Mouse (Mus musculus) heart, postnatal 10 days (tissue): ENCODE results near the gene Ppfia1. TPM values are rescaled to one million over a fixed set of nuclear protein-coding genes. Genes with fewer than 3 reads are reported as not detected.

Source experiments
- DNase-seq, 2 experiments: peaks; one replicate each; pipeline ENCODE4 v3.0.0; 2021
- intact Hi-C: fragments of 180-260 bp; cut with DNase I; formaldehyde crosslinking; loops from one replicate; pipeline ENCODE4 v1.15.1; 2025
- total RNA-seq, 2 experiments: library from RNA; stranded (reverse); gene quantifications; 2 replicates each; pipeline ENCODE4 v1.2.3; 2021

Gene Ppfia1
- total RNA-seq, 2 experiments from 2014 or later = 69.9 to 81.5 TPM

GRCm38 (mm10) chr7:144552274-144552673 is 1.3 kb downstream of the Ppfia1 start:
- DNase-seq = no peak
- intact Hi-C loops = no loop called here

- no peak for DNase-seq
- intact Hi-C loops = no loop called here
Observed at GRCm38 (mm10) chr7:144550811-144551210, 2.7 kb downstream of the Ppfia1 start.

GRCm38 (mm10) chr7:144549904-144550566 is 3.5 kb downstream of the Ppfia1 start:
- DNase-seq = no peak
- intact Hi-C loops = no loop called here

GRCm38 (mm10) chr7:144545231-144545630 is 8.3 kb downstream of the Ppfia1 start:
- intact Hi-C loops = no loop called here
- DNase-seq = peak; percentile 64 to 81

GRCm38 (mm10) chr7:144541351-144541750 is 12.2 kb downstream of the Ppfia1 start:
- no peak for DNase-seq
- intact Hi-C loops = loop anchor here (5.0 kb wide), 1 partner anchor 36 kb away; no protein-coding TSS in a partner anchor

- DNase-seq = no peak
- intact Hi-C loops = no loop called here
Observed at GRCm38 (mm10) chr7:144539146-144539545, 14.4 kb downstream of the Ppfia1 start.

- intact Hi-C loops = no loop called here
- peak; percentile 43 to 47 for DNase-seq
Observed at GRCm38 (mm10) chr7:144538030-144538644, 15.4 kb downstream of the Ppfia1 start.

GRCm38 (mm10) chr7:144536367-144536766 is 17.2 kb downstream of the Ppfia1 start:
- DNase-seq = no peak
- intact Hi-C loops = no loop called here

- no peak for DNase-seq
- intact Hi-C loops = no loop called here
Observed at GRCm38 (mm10) chr7:144534773-144535172, 18.8 kb downstream of the Ppfia1 start.

- intact Hi-C loops = no loop called here
Observed at GRCm38 (mm10) chr7:144531585-144532378, 21.7 kb downstream of the Ppfia1 start.

GRCm38 (mm10) chr7:144529851-144530250 is 23.7 kb downstream of the Ppfia1 start:
- no peak for DNase-seq
- intact Hi-C loops = no loop called here

More at GRCm38 (mm10) chr7:144531585-144532378, 21.7 kb downstream of the Ppfia1 start:
- DNase-seq = no peak

GRCm38 (mm10) chr7:144527723-144528221 is 25.8 kb downstream of the Ppfia1 start:
- intact Hi-C loops = no loop called here
- no peak for DNase-seq

- no peak for DNase-seq
- intact Hi-C loops = no loop called here
Observed at GRCm38 (mm10) chr7:144526649-144527048, 26.9 kb downstream of the Ppfia1 start.

- intact Hi-C loops = no loop called here
Observed at GRCm38 (mm10) chr7:144524427-144525191, 28.9 kb downstream of the Ppfia1 start.

GRCm38 (mm10) chr7:144523415-144523814 is 30.1 kb downstream of the Ppfia1 start:
- intact Hi-C loops = no loop called here
- DNase-seq = no peak

More at GRCm38 (mm10) chr7:144524427-144525191, 28.9 kb downstream of the Ppfia1 start:
- no peak for DNase-seq

- DNase-seq = no peak
- intact Hi-C loops = no loop called here
Observed at GRCm38 (mm10) chr7:144521927-144522326, 31.6 kb downstream of the Ppfia1 start.

- intact Hi-C loops = no loop called here
- DNase-seq = no peak
Observed at GRCm38 (mm10) chr7:144519852-144520251, 33.7 kb downstream of the Ppfia1 start.

- intact Hi-C loops = no loop called here
- no peak for DNase-seq
Observed at GRCm38 (mm10) chr7:144516711-144517110, 36.8 kb downstream of the Ppfia1 start.

- DNase-seq = no peak
- intact Hi-C loops = no loop called here
Observed at GRCm38 (mm10) chr7:144509090-144509489, 44.4 kb downstream of the Ppfia1 start.

GRCm38 (mm10) chr7:144506807-144507206 is 46.7 kb downstream of the Ppfia1 start:
- intact Hi-C loops = no loop called here
- DNase-seq = no peak

GRCm38 (mm10) chr7:144503959-144504358 is 49.6 kb downstream of the Ppfia1 start:
- intact Hi-C loops = no loop called here
- no peak for DNase-seq
